Mouse (Mus musculus) embryo, embryonic 10.5 days (tissue): ENCODE results near the gene Sfxn5.

ENCODE experiments used
- DNase-seq: peaks from one replicate; pipeline ENCODE4 v3.0.0-alpha.2; 2015; ENCODE audit warnings: low spot score

The Sfxn5 gene

GRCm38 (mm10) chr6:85189911-85190591 is 143.2 kb downstream of the Sfxn5 start:
- peak; percentile 73 for DNase-seq

GRCm38 (mm10) chr6:85189361-85189760 is 143.9 kb downstream of the Sfxn5 start:
- DNase-seq = peak; percentile 48

- DNase-seq = peak; percentile 53
These were observed 144.7 kb downstream of the Sfxn5 start for GRCm38 (mm10) chr6:85188256-85189110.

GRCm38 (mm10) chr6:85187340-85188211 is 145.6 kb downstream of the Sfxn5 start, which contains the start of gene Emx1:
TSS of gene Emx1 (plus strand) at chr6:85187438.
- DNase-seq = peak; percentile 66

GRCm38 (mm10) chr6:85186744-85187059 is 146.5 kb downstream of the Sfxn5 start:
- peak; percentile 33 for DNase-seq

GRCm38 (mm10) chr6:85186033-85186743 is 147.0 kb downstream of the Sfxn5 start:
- DNase-seq = peak; percentile 54

GRCm38 (mm10) chr6:85183951-85184350 is 149.3 kb downstream of the Sfxn5 start:
- no peak for DNase-seq

GRCm38 (mm10) chr6:85180036-85180435 is 153.2 kb downstream of the Sfxn5 start:
- DNase-seq = no peak

- DNase-seq = no peak
These were observed 153.7 kb downstream of the Sfxn5 start for GRCm38 (mm10) chr6:85179569-85179968.

GRCm38 (mm10) chr6:85165440-85165921 is 167.7 kb downstream of the Sfxn5 start:
- DNase-seq = no peak
